Mouse (Mus musculus) ES-Bruce4 (cell line): ENCODE results near the gene Ccn1.

Experiments
- CTCF ChIP-seq: IDR thresholded peaks from one replicate; pipeline ENCODE4 v1.8.1; 2011; ENCODE audit warnings: low read depth, low read length
- EP300 ChIP-seq: IDR thresholded peaks from 2 replicates; pipeline ENCODE4 v1.6.1; 2011; ENCODE audit warnings: low read depth, low read length; ENCODE audit not compliant: insufficient read depth
- POLR2A ChIP-seq: IDR thresholded peaks from one replicate; pipeline ENCODE4 v1.8.1; 2011; ENCODE audit warnings: low read length; ENCODE audit not compliant: insufficient read depth

GRCm38 (mm10) chr3:145651978-145652321 is 2.2 kb upstream of the Ccn1 start:
- TF ChIP-seq POLR2A, result no peak
- no peak for TF ChIP-seq CTCF
- no peak for TF ChIP-seq EP300
